Mouse (Mus musculus): ENCODE data around the gene Tmem87a. TPM values are rescaled to one million over a fixed set of nuclear protein-coding genes. Genes with fewer than 3 reads are reported as not detected.

Gene Tmem87a
- polyA plus RNA-seq, 1 experiment from 2014 or later = 10.6 TPM

DNA sequence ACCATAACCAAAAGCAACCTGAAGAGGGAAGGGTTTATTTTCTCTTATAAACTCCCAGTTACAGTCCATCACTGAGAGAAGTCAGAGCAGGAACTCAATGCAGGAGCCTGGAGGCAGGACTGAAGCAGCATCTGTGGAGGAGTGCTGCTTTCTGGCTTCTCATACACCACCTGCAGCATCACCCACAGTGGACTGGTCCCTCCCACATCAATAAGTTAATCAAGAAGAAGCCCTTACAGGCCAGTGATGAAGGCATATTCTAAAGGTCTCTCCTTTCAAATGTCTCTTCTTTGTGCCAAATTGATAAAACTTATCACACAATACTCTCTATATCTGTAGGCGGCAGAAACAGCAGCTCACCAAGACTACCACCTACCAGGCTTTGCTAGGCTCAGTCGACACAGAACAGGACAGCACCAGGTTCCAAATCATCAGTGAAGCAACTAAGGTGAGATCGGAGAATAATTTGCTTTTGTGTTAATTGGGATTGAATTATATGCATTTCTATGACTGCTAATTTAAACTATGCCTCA, 7.2 kb upstream of the Tmem87a start:
- no peaks in the 10 kb centered on the region for H3K4me1 ChIP-seq (replicated peaks; ENCODE audit: control insufficient read depth, insufficient read depth, low read length)
- H3K9ac ChIP-seq = no peak overlapping the region
- H3K27ac ChIP-seq = no peak overlapping the region
- no peak overlapping the region for H3K4me3 ChIP-seq (replicated peaks; ENCODE audit: low read length)
- ATAC-seq (ENCODE audit: low FRiP score) = no peak
- no peak for DNase-seq (ENCODE audit: low spot score)
- no peaks in the 10 kb centered on the region for H3K9me3 ChIP-seq (ENCODE audit: control insufficient read depth, low read length)
- 95% methylated on average over 3 of the region's 3 CpGs for WGBS
- peaks cover 5% of the 10 kb centered on the region; the same call in 1 of the 2 replicates for H3K36me3 ChIP-seq (replicated peaks; ENCODE audit: control insufficient read depth, insufficient read depth)
- no peak overlapping the region for H3K4me2 ChIP-seq (replicated peaks)
- H3K27me3 ChIP-seq (ENCODE audit: control insufficient read depth, insufficient read depth, low read length) = no peaks in the 10 kb centered on the region

DNA sequence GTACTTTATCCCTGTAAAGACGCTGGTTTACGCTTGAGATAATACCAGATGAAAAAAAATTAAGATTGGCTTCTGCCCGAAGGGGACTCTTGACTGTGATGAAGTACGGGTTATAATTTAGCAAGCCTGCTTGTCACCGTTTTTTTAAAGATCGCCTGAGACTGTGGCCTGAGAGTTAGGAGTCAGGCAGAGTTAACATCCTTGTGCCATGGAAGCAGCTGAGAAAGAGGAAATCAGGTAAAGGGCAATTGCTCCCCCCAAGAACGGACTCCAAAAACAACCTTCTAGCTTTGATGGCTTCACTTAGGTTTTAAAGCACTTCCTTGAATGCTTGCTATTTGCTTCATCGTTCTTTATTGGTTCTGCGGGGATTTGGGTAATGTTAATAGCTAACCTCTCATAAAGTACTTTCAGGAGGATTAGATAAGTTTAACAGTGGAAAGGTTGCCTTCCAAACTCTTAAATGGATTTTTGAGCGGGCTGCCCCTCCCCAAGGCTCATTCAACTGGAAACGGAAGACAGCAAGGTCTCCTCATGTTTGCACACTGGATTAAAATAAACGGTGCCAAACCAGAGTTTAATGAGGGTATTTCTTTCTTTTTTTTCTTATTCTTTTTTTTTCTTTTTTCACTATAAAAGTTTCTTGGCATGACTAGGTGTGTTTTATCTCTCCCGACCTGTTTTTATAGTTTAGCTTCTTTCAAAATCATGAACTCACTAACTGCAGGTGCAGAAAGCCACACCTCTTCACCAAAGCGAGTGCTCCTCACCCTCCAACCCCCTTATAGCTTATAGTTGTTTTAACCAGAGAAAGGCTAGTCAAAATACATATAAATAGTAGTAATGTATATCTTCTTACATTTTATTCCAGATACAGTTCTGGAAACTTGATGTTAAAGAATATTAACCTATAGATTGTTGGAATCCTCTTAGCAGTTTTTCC, 1.2 kb upstream of the Tmem87a start:
- H3K4me2 ChIP-seq (replicated peaks) = peak overlapping the region; percentile 93
- ATAC-seq (ENCODE audit: low FRiP score) = no peak
- H3K9ac ChIP-seq = peak overlapping the region; percentile 79
- H3K27me3 ChIP-seq (ENCODE audit: control insufficient read depth, insufficient read depth, low read length) = no peaks in the 10 kb centered on the region
- H3K9me3 ChIP-seq (ENCODE audit: control insufficient read depth, low read length) = no peaks in the 10 kb centered on the region
- no peak for DNase-seq (ENCODE audit: low spot score)
- whole genome bisulfite sequencing = 41% methylated on average over 14 of the region's 14 CpGs
- peak overlapping the region; percentile 90 for H3K27ac ChIP-seq
- peak overlapping the region; percentile 86 for H3K4me3 ChIP-seq (replicated peaks; ENCODE audit: low read length)
- H3K36me3 ChIP-seq (replicated peaks; ENCODE audit: control insufficient read depth, insufficient read depth) = no peaks in the 10 kb centered on the region
- peaks cover 22% of the 10 kb centered on the region for H3K4me1 ChIP-seq (replicated peaks; ENCODE audit: control insufficient read depth, insufficient read depth, low read length)

DNA sequence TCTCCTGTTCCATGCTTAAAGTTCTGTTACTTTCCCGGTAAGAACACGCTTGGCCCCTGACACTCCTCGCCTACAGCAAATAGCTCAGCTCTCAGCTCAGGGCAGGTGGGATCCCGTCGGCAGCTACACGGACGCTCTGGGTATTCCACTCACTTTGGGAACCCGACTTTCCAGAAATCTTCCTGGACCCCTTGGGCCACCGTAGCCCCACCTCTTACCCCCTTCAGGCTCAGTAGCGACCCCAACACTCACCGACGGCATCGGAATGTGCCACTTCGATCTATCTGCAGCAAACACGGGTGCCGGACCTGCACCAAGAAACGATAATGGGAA, 294 bp downstream of the Tmem87a start, which contains the start of gene Ganc:
TSS of gene Ganc (plus strand) at position 244 of the 333 bp plus-strand sequence.
- H3K4me2 ChIP-seq (replicated peaks) = peak within 1 kb of the TSS; percentile 93
- ATAC-seq (ENCODE audit: low FRiP score) (peak; percentile 87), DNase-seq (ENCODE audit: low spot score) (no peak)
- 0% methylated on average over 17 of the region's 17 CpGs for WGBS
- H3K4me3 ChIP-seq (replicated peaks; ENCODE audit: low read length) = peak within 1 kb of the TSS; percentile 86
- peaks cover 22% of the 10 kb centered on the region for H3K4me1 ChIP-seq (replicated peaks; ENCODE audit: control insufficient read depth, insufficient read depth, low read length)
- H3K9me3 ChIP-seq (ENCODE audit: control insufficient read depth, low read length) = no peaks in the 10 kb centered on the region
- no peaks in the 10 kb centered on the region for H3K36me3 ChIP-seq (replicated peaks; ENCODE audit: control insufficient read depth, insufficient read depth)
- H3K9ac ChIP-seq = peak within 1 kb of the TSS; percentile 79
- H3K27ac ChIP-seq = peak within 1 kb of the TSS; percentile 90
- H3K27me3 ChIP-seq (ENCODE audit: control insufficient read depth, insufficient read depth, low read length) = no peaks in the 10 kb centered on the region

DNA sequence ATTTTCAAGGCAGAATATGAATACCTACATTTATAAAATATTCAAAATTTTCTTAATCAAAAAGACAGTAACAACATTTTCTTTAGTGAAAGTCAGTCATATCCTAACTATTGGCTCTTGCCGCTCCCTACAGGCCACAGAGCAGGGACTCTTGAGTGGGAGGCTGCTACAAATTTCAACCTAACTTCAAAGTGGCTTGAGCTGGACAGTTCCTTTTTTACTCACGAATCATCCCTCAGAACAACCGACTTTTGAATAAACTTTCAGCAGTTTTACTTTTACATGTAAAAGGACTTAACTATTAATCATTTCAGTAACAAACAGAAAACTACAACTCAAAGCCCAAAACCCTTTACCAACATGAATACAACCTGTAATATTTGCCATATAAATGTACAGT, 1.1 kb downstream of the Tmem87a start:
- H3K36me3 ChIP-seq (replicated peaks; ENCODE audit: control insufficient read depth, insufficient read depth) = 0 out of 2 replicates have a peak, but pooled peaks cover 6% of the 10 kb centered on the region
- H3K4me3 ChIP-seq (replicated peaks; ENCODE audit: low read length) = peak overlapping the region; percentile 86
- no peaks in the 10 kb centered on the region for H3K9me3 ChIP-seq (ENCODE audit: control insufficient read depth, low read length)
- 59% methylated on average over 3 of the region's 3 CpGs for WGBS
- peaks cover 22% of the 10 kb centered on the region for H3K4me1 ChIP-seq (replicated peaks; ENCODE audit: control insufficient read depth, insufficient read depth, low read length)
- no peak overlapping the region for H3K27ac ChIP-seq
- ATAC-seq (ENCODE audit: low FRiP score) = no peak
- no peaks in the 10 kb centered on the region for H3K27me3 ChIP-seq (ENCODE audit: control insufficient read depth, insufficient read depth, low read length)
- H3K9ac ChIP-seq = peak overlapping the region; percentile 75
- no peak for DNase-seq (ENCODE audit: low spot score)
- peak overlapping the region; percentile 79 for H3K4me2 ChIP-seq (replicated peaks)

DNA sequence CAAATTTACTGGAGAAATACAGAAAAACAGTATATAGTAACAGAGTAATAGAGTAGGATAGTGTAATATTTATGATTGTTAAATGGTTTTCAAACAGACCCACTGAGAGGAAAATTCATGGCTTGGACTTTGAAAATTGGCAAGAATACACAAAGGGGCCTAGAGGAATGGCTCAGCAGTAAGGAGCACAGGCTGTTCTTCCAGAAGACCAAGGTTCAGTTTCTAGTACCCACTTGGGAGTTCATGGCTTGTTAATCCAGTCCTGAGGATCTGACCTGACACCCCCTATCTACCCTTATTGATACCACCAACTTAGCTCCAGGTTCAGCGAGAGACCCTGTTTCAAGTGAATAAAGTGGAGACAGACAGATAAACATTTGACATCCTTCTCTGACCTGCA, 6.0 kb downstream of the Tmem87a start:
- H3K36me3 ChIP-seq (replicated peaks; ENCODE audit: control insufficient read depth, insufficient read depth) = peaks cover 47% of the 10 kb centered on the region
- H3K9me3 ChIP-seq (ENCODE audit: control insufficient read depth, low read length) = no peaks in the 10 kb centered on the region
- H3K4me3 ChIP-seq (replicated peaks; ENCODE audit: low read length) = no peak overlapping the region
- H3K9ac ChIP-seq = no peak overlapping the region
- no peak overlapping the region for H3K4me2 ChIP-seq (replicated peaks)
- DNase-seq (ENCODE audit: low spot score) = no peak
- H3K27ac ChIP-seq = no peak overlapping the region
- H3K4me1 ChIP-seq (replicated peaks; ENCODE audit: control insufficient read depth, insufficient read depth, low read length) = peaks cover 7% of the 10 kb centered on the region
- 97% methylated on average over 1 of the region's 1 CpGs for WGBS
- ATAC-seq (ENCODE audit: low FRiP score) = no peak
- H3K27me3 ChIP-seq (ENCODE audit: control insufficient read depth, insufficient read depth, low read length) = no peaks in the 10 kb centered on the region

DNA sequence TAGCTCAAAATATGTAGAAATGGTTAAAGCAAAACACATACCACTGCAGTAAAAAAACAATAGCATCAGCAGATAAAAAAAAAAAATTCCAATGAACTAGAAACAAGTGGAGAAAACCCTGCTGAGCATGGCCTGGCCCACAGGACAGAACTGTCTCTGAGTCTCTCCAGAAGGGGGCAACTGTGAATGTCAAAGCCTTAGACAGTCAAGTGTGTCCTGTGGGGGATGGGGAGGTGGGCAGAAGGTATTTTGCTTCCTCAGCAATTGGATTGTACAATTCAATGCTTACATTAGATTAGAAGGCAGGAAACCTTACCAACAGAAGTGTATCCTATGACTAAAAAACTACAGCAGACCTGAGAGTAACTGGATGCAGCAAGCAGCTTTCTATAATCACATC, 11.5 kb downstream of the Tmem87a start:
- peaks cover 88% of the 10 kb centered on the region for H3K36me3 ChIP-seq (replicated peaks; ENCODE audit: control insufficient read depth, insufficient read depth)
- H3K4me2 ChIP-seq (replicated peaks) = no peak overlapping the region
- ATAC-seq (ENCODE audit: low FRiP score) (no peak), DNase-seq (ENCODE audit: low spot score) (no peak)
- no peaks in the 10 kb centered on the region for H3K9me3 ChIP-seq (ENCODE audit: control insufficient read depth, low read length)
- no peaks in the 10 kb centered on the region for H3K4me1 ChIP-seq (replicated peaks; ENCODE audit: control insufficient read depth, insufficient read depth, low read length)
- H3K9ac ChIP-seq = no peak overlapping the region
- H3K4me3 ChIP-seq (replicated peaks; ENCODE audit: low read length) = no peak overlapping the region
- H3K27me3 ChIP-seq (ENCODE audit: control insufficient read depth, insufficient read depth, low read length) = no peaks in the 10 kb centered on the region
- H3K27ac ChIP-seq = no peak overlapping the region

DNA sequence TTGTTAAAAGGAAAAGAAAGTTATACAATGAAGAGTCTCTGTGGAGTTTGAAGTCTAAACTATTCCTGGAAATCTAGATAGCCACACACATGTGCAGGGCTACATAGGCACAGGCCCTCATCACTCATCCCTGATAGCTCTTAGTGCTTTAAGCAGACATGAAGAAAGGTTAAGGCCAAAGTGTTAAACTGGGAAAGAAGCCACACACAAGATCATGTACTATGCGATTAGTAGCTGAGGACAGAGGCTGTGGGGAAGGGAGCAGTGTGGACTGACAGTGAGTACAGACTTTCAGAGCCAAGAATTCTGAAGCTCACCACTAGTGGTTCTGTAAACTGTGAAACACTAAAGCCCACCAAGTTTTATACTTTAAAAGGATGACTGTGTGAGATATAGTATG, 13.0 kb downstream of the Tmem87a start:
- H3K27ac ChIP-seq = no peak overlapping the region
- H3K9ac ChIP-seq = no peak overlapping the region
- ATAC-seq (ENCODE audit: low FRiP score) = no peak
- H3K27me3 ChIP-seq (ENCODE audit: control insufficient read depth, insufficient read depth, low read length) = no peaks in the 10 kb centered on the region
- no peaks in the 10 kb centered on the region for H3K4me1 ChIP-seq (replicated peaks; ENCODE audit: control insufficient read depth, insufficient read depth, low read length)
- no peak overlapping the region for H3K4me2 ChIP-seq (replicated peaks)
- no peak for DNase-seq (ENCODE audit: low spot score)
- peaks cover 78% of the 10 kb centered on the region for H3K36me3 ChIP-seq (replicated peaks; ENCODE audit: control insufficient read depth, insufficient read depth)
- 100% methylated on average over 1 of the region's 1 CpGs for WGBS
- H3K9me3 ChIP-seq (ENCODE audit: control insufficient read depth, low read length) = no peaks in the 10 kb centered on the region
- H3K4me3 ChIP-seq (replicated peaks; ENCODE audit: low read length) = no peak overlapping the region

DNA sequence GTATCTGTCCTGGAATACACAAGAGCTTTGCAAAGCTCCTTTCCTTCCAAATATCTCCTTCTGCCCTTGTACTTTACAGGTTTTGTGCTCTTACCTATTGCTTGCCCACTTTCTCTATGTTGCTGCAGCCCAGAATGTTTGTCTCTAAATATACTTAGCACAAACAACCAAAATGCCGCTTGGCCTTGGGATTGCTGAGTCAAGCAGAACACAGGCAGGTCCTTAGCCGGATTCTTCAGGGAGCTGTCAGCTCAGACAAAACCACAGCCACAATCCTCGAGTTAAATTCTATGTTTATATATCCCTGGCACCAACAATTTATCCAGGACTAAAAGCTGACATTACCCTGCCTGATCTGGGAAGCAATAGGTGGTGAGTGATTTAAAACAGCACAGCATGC, 14.5 kb downstream of the Tmem87a start:
- H3K9ac ChIP-seq = no peak overlapping the region
- no peaks in the 10 kb centered on the region for H3K4me1 ChIP-seq (replicated peaks; ENCODE audit: control insufficient read depth, insufficient read depth, low read length)
- H3K9me3 ChIP-seq (ENCODE audit: control insufficient read depth, low read length) = no peaks in the 10 kb centered on the region
- ATAC-seq (ENCODE audit: low FRiP score) (no peak), DNase-seq (ENCODE audit: low spot score) (no peak)
- H3K36me3 ChIP-seq (replicated peaks; ENCODE audit: control insufficient read depth, insufficient read depth) = peaks cover 77% of the 10 kb centered on the region
- H3K27ac ChIP-seq = no peak overlapping the region
- no peak overlapping the region for H3K4me3 ChIP-seq (replicated peaks; ENCODE audit: low read length)
- no peak overlapping the region for H3K4me2 ChIP-seq (replicated peaks)
- H3K27me3 ChIP-seq (ENCODE audit: control insufficient read depth, insufficient read depth, low read length) = no peaks in the 10 kb centered on the region
- WGBS = 90% methylated on average over 3 of the region's 3 CpGs

DNA sequence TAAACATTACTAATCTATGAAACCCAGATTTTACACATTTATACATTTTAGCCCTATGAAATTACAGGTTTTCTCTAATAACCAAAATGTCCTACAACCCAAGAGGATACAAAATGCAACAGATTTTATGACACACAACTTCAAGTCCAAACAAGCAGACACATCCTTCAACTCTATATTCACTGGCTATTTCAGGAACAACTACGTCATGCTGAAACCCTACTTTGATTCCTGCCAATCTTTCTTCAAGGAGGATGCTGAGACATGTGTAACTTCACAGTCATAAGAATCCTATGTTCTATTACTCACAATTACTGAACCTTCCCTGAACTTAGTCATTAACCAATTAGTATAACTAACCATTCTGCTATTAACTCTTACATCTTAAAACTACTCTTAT, 16.6 kb downstream of the Tmem87a start:
- Histone ChIP-seq H3K36me3 (replicated peaks; ENCODE audit: control insufficient read depth, insufficient read depth) (peaks cover 80% of the 10 kb centered on the region), H3K27me3 (ENCODE audit: control insufficient read depth, insufficient read depth, low read length) (no peaks in the 10 kb centered on the region), H3K9ac (no peak overlapping the region), H3K9me3 (ENCODE audit: control insufficient read depth, low read length) (no peaks in the 10 kb centered on the region), H3K27ac (no peak overlapping the region), H3K4me2 (replicated peaks) (no peak overlapping the region), H3K4me3 (replicated peaks; ENCODE audit: low read length) (no peak overlapping the region), H3K4me1 (replicated peaks; ENCODE audit: control insufficient read depth, insufficient read depth, low read length) (no peaks in the 10 kb centered on the region)
- ATAC-seq (ENCODE audit: low FRiP score) = no peak
- DNase-seq (ENCODE audit: low spot score) = no peak
- WGBS = 96% methylated on average over 1 of the region's 1 CpGs

Data from hindbrain, embryonic 14.5 days (tissue).